Mouse (Mus musculus) kidney, embryonic 15.5 days (tissue): ENCODE results near the gene Nsmf. TPM values are rescaled to one million over a fixed set of nuclear protein-coding genes. Genes with fewer than 3 reads are reported as not detected.

Source experiments
- ATAC-seq: fragments of 200-750 bp; cut with Nextera tagmentation; replicated peaks from 2 replicates; pipeline ENCODE4 v1.8.0; 2017; ENCODE audit warnings: moderate TSS enrichment; ENCODE audit not compliant: low FRiP score
- H3K27ac ChIP-seq: fragments of 300-500 bp; sonication (generic); 2 replicates; pipeline ENCODE4 v1.5.1; 2015; ENCODE audit warnings: mild to moderate bottlenecking, inconsistent platforms
- H3K27me3 ChIP-seq: fragments of 300-500 bp; sonication (generic); 2 replicates; pipeline ENCODE4 v1.6.1; 2015; ENCODE audit warnings: inconsistent platforms
- H3K36me3 ChIP-seq: fragments of 300-500 bp; sonication (generic); 2 replicates; pipeline ENCODE4 v1.6.1; 2015; ENCODE audit warnings: inconsistent platforms
- H3K4me1 ChIP-seq: fragments of 300-500 bp; sonication (generic); 2 replicates; pipeline ENCODE4 v1.6.1; 2015; ENCODE audit warnings: inconsistent platforms
- H3K4me2 ChIP-seq: fragments of 300-500 bp; sonication (generic); 2 replicates; pipeline ENCODE4 v1.6.1; 2015; ENCODE audit warnings: moderate library complexity, mild to moderate bottlenecking, inconsistent platforms
- H3K4me3 ChIP-seq: fragments of 300-500 bp; sonication (generic); replicated peaks from 2 replicates; pipeline ENCODE4 v1.5.1; 2015; ENCODE audit warnings: mild to moderate bottlenecking, inconsistent platforms
- H3K9ac ChIP-seq: fragments of 300-500 bp; sonication (generic); 2 replicates; pipeline ENCODE4 v1.6.1; 2015; ENCODE audit warnings: mild to moderate bottlenecking, inconsistent platforms
- H3K9me3 ChIP-seq: fragments of 300-500 bp; sonication (generic); replicated peaks from 2 replicates; pipeline ENCODE4 v1.6.1; 2016; ENCODE audit warnings: inconsistent platforms
- WGBS: fragments of 180-500 bp; shearing (Covaris S2); methylation state at CpG from one replicate; pipeline ENCODE4 v1.1.7; 2015; ENCODE audit warnings: mixed read lengths; 5-methylcytosine and 5-hydroxymethylcytosine counted together
- polyA plus RNA-seq: library from polyadenylated mRNA; unstranded; fragments of >200 nt; fragmentation: Nextera tagmentation; extraction: Ambion mirVana; gene quantifications from 2 replicates; pipeline ENCODE4 v1.2.1, GENCODE M21; 2015

The Nsmf gene
- polyA plus RNA-seq = 76.5 and 91.4 TPM in 2 replicates

- Histone ChIP-seq H3K4me1 (peaks cover 18% of the 10 kb centered on the region), H3K4me2 (peak within 1 kb of the TSS; percentile 82), H3K4me3 (peak within 1 kb of the TSS; percentile 79), H3K9ac (peak within 1 kb of the TSS; percentile 78), H3K36me3 (peaks cover 27% of the 10 kb centered on the region), H3K27me3 (no peaks in the 10 kb centered on the region), H3K9me3 (no peaks in the 10 kb centered on the region), H3K27ac (peak within 1 kb of the TSS; percentile 59)
- 5% methylated on average over 47 of the region's 47 CpGs for WGBS
- ATAC-seq = peak; percentile 93
Observed at GRCm38 (mm10) chr2:25054221-25055067, at the start of gene Nsmf. Nsmf (plus strand) TSS chr2:25054355.

GRCm38 (mm10) chr2:25006767-25007166, 47.4 kb upstream of the Nsmf start:
- no peak overlapping the region for H3K9ac ChIP-seq
- H3K9me3 ChIP-seq = no peaks in the 10 kb centered on the region
- H3K4me1 ChIP-seq = no peaks in the 10 kb centered on the region
- 83% methylated on average over 1 of the region's 1 CpGs for WGBS
- no peak overlapping the region for H3K4me2 ChIP-seq
- no peaks in the 10 kb centered on the region for H3K27me3 ChIP-seq
- 0 out of 2 replicates have a peak, but pooled peaks cover 5% of the 10 kb centered on the region for H3K36me3 ChIP-seq
- H3K27ac ChIP-seq = no peak overlapping the region
- ATAC-seq = no peak
- H3K4me3 ChIP-seq = no peak overlapping the region

- Histone ChIP-seq H3K27me3 (no peaks in the 10 kb centered on the region), H3K4me3 (no peak overlapping the region), H3K9me3 (no peaks in the 10 kb centered on the region), H3K4me2 (no peak overlapping the region), H3K9ac (no peak overlapping the region), H3K36me3 (no peaks in the 10 kb centered on the region), H3K4me1 (no peaks in the 10 kb centered on the region), H3K27ac (no peak overlapping the region)
- no peak for ATAC-seq
Observed at GRCm38 (mm10) chr2:25008250-25008649, 45.9 kb upstream of the Nsmf start.

- no peak overlapping the region for H3K4me2 ChIP-seq
- no peaks in the 10 kb centered on the region for H3K4me1 ChIP-seq
- 90% methylated on average over 1 of the region's 1 CpGs for WGBS
- no peaks in the 10 kb centered on the region for H3K9me3 ChIP-seq
- H3K27me3 ChIP-seq = no peaks in the 10 kb centered on the region
- no peak overlapping the region for H3K9ac ChIP-seq
- H3K27ac ChIP-seq = no peak overlapping the region
- H3K36me3 ChIP-seq = peaks cover 3% of the 10 kb centered on the region; the same call in 1 of the 2 replicates
- H3K4me3 ChIP-seq = no peak overlapping the region
- ATAC-seq = no peak
Observed at GRCm38 (mm10) chr2:25022678-25023077, 31.5 kb upstream of the Nsmf start.

- H3K4me2 ChIP-seq = no peak overlapping the region
- no peak for ATAC-seq
- H3K4me1 ChIP-seq = no peaks in the 10 kb centered on the region
Observed at GRCm38 (mm10) chr2:25025109-25025508, 29.0 kb upstream of the Nsmf start.

GRCm38 (mm10) chr2:25034994-25035393, 19.2 kb upstream of the Nsmf start:
- Histone ChIP-seq H3K9ac (no peak overlapping the region), H3K4me1 (no peaks in the 10 kb centered on the region), H3K9me3 (no peaks in the 10 kb centered on the region), H3K4me2 (no peak overlapping the region), H3K27ac (no peak overlapping the region), H3K36me3 (no peaks in the 10 kb centered on the region), H3K27me3 (no peaks in the 10 kb centered on the region), H3K4me3 (no peak overlapping the region)
- ATAC-seq = no peak
- 93% methylated on average over 4 of the region's 4 CpGs for WGBS

More at GRCm38 (mm10) chr2:25025109-25025508, 29.0 kb upstream of the Nsmf start:
- no peak overlapping the region for H3K27ac ChIP-seq
- no peak overlapping the region for H3K4me3 ChIP-seq
- H3K9me3 ChIP-seq = no peaks in the 10 kb centered on the region
- 91% methylated on average over 1 of the region's 1 CpGs for WGBS
- H3K27me3 ChIP-seq = no peaks in the 10 kb centered on the region
- H3K36me3 ChIP-seq = no peaks in the 10 kb centered on the region
- H3K9ac ChIP-seq = no peak overlapping the region

GRCm38 (mm10) chr2:25040089-25040488, 14.1 kb upstream of the Nsmf start:
- WGBS = 89% methylated on average over 5 of the region's 5 CpGs
- Histone ChIP-seq H3K4me1 (no peaks in the 10 kb centered on the region), H3K27ac (no peak overlapping the region), H3K4me3 (no peak overlapping the region), H3K9me3 (no peaks in the 10 kb centered on the region), H3K4me2 (no peak overlapping the region), H3K36me3 (no peaks in the 10 kb centered on the region), H3K27me3 (no peaks in the 10 kb centered on the region), H3K9ac (no peak overlapping the region)
- no peak for ATAC-seq

- no peak overlapping the region for H3K27ac ChIP-seq
- H3K4me2 ChIP-seq = no peak overlapping the region
- ATAC-seq = no peak
- H3K9me3 ChIP-seq = no peaks in the 10 kb centered on the region
- 92% methylated on average over 7 of the region's 7 CpGs for WGBS
- no peaks in the 10 kb centered on the region; the same call in 1 of the 2 replicates for H3K36me3 ChIP-seq
- no peak overlapping the region for H3K9ac ChIP-seq
- H3K4me3 ChIP-seq = no peak overlapping the region
- H3K27me3 ChIP-seq = no peaks in the 10 kb centered on the region
- H3K4me1 ChIP-seq = peaks cover 18% of the 10 kb centered on the region
Observed at GRCm38 (mm10) chr2:25050921-25051320, 3.2 kb upstream of the Nsmf start.

- Histone ChIP-seq H3K27me3 (no peaks in the 10 kb centered on the region), H3K9ac (no peak overlapping the region), H3K36me3 (no peaks in the 10 kb centered on the region; the same call in 1 of the 2 replicates), H3K4me2 (no peak overlapping the region), H3K9me3 (no peaks in the 10 kb centered on the region), H3K4me3 (no peak overlapping the region), H3K27ac (no peak overlapping the region), H3K4me1 (peaks cover 18% of the 10 kb centered on the region)
- 87% methylated on average over 8 of the region's 8 CpGs for WGBS
- ATAC-seq = no peak
Observed at GRCm38 (mm10) chr2:25051450-25051849, 2.7 kb upstream of the Nsmf start.

- 94% methylated on average over 6 of the region's 6 CpGs for WGBS
Observed at GRCm38 (mm10) chr2:25053101-25053500, 1.1 kb upstream of the Nsmf start.

GRCm38 (mm10) chr2:25055068-25055405, 882 bp downstream of the Nsmf start:
- ATAC-seq = peak; percentile 27
- H3K4me1 ChIP-seq = peaks cover 18% of the 10 kb centered on the region

More at GRCm38 (mm10) chr2:25053101-25053500, 1.1 kb upstream of the Nsmf start:
- Histone ChIP-seq H3K9me3 (no peaks in the 10 kb centered on the region), H3K27ac (no peak overlapping the region), H3K36me3 (peaks cover 13% of the 10 kb centered on the region), H3K9ac (no peak overlapping the region), H3K4me3 (no peak overlapping the region), H3K4me2 (no peak overlapping the region), H3K4me1 (peaks cover 18% of the 10 kb centered on the region), H3K27me3 (no peaks in the 10 kb centered on the region)
- ATAC-seq = no peak

GRCm38 (mm10) chr2:25055409-25056155, 1.4 kb downstream of the Nsmf start:
- 91% methylated on average over 21 of the region's 21 CpGs for WGBS
- no peak for ATAC-seq

More at GRCm38 (mm10) chr2:25055068-25055405, 882 bp downstream of the Nsmf start:
- peak overlapping the region; percentile 79 for H3K4me3 ChIP-seq
- H3K36me3 ChIP-seq = peaks cover 33% of the 10 kb centered on the region
- H3K9me3 ChIP-seq = no peaks in the 10 kb centered on the region
- 69% methylated on average over 2 of the region's 2 CpGs for WGBS
- peak overlapping the region; percentile 78 for H3K9ac ChIP-seq
- no peaks in the 10 kb centered on the region for H3K27me3 ChIP-seq
- peak overlapping the region; percentile 82 for H3K4me2 ChIP-seq
- H3K27ac ChIP-seq = no peak overlapping the region

More at GRCm38 (mm10) chr2:25055409-25056155, 1.4 kb downstream of the Nsmf start:
- no peaks in the 10 kb centered on the region for H3K9me3 ChIP-seq
- H3K4me1 ChIP-seq = peaks cover 18% of the 10 kb centered on the region
- peak overlapping the region; percentile 82 for H3K4me2 ChIP-seq
- H3K27me3 ChIP-seq = no peaks in the 10 kb centered on the region
- peaks cover 38% of the 10 kb centered on the region for H3K36me3 ChIP-seq
- peak overlapping the region; percentile 78 for H3K9ac ChIP-seq
- H3K27ac ChIP-seq = no peak overlapping the region
- H3K4me3 ChIP-seq = peak overlapping the region; percentile 79
